Mouse (Mus musculus): ENCODE measurements around the gene Bcdin3d.

The Bcdin3d gene

GRCm38 (mm10) chr15:99474576-99474926 is at the start of gene Bcdin3d:
Gene Bcdin3d (minus strand): TSS chr15:99474730.
- DNase-seq (ENCODE audit: low read depth, low spot score), result peak; percentile 77

- no peak for DNase-seq (ENCODE audit: low read depth, low spot score)
These were observed 45.8 kb upstream of the Bcdin3d start for GRCm38 (mm10) chr15:99520306-99520705.

- no peak for DNase-seq (ENCODE audit: low read depth, low spot score)
These were observed 45.1 kb upstream of the Bcdin3d start for GRCm38 (mm10) chr15:99519626-99520025.

DNA sequence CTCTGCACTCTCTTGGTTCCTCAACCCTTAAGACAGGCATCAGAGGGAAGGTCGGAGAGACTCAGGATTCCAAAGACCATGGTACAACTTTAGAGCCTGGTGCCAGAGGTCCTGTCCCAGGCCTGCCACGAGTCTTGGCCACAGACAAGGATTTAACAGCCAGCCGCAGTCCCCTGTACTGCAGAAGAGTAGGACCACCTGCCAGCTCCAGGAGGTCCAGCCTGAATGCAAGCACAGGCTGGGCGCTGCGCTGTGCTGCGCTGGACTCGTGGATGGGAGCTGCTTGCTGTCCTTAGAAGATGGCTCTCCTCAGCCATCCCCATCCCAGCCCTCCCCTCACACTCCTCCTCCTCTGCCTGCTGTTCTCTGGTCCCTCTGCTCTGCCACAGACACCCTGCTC is 43.2 kb upstream of the Bcdin3d start:
- no peak for DNase-seq (ENCODE audit: low read depth, low spot score)

DNA sequence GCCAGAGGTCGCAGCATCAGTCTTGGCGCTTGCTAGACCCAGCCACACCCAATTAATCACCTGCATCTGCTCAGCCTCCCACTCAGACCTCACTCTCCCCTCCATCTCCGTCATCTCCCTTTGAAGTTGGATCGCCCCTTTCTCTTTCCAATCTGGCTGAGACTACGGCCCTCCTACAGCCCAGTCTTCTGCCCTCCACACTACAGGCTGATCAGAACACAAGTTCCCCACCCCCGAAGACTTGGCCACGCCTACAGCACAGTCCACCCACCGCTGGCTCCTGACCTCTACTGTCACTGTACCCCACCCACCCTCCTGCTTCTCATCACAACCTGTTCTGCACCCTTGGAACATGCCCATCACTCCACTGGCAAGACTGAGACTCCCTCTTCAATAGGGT is 42.2 kb upstream of the Bcdin3d start:
- no peak for DNase-seq (ENCODE audit: low read depth, low spot score)

- DNase-seq (ENCODE audit: low read depth, low spot score), result no peak
These were observed 37.4 kb upstream of the Bcdin3d start for GRCm38 (mm10) chr15:99511797-99512525.

DNA sequence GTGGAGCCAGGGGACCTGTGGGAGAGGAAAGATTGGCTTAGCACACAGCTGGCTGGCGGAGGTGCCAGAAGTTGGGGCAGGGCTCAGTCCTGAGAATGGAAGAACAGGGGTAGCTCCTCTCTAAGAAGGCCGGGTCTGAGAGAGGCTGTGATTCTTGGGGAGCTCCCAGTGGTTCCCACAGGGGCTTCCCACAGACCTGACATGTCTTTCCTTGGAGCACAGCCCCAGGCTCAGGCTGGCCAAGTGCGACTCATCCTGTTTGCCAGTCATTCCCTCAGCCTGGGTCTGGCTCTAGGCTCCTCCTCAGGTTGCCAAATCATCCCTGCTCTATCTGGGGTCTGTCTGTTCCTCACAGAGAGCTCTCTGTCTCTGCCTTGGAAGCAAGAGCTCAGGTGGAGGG is 36.1 kb upstream of the Bcdin3d start:
- no peak for DNase-seq (ENCODE audit: low read depth, low spot score)

GRCm38 (mm10) chr15:99509840-99510239 is 35.3 kb upstream of the Bcdin3d start:
- no peak for DNase-seq (ENCODE audit: low read depth, low spot score)

DNA sequence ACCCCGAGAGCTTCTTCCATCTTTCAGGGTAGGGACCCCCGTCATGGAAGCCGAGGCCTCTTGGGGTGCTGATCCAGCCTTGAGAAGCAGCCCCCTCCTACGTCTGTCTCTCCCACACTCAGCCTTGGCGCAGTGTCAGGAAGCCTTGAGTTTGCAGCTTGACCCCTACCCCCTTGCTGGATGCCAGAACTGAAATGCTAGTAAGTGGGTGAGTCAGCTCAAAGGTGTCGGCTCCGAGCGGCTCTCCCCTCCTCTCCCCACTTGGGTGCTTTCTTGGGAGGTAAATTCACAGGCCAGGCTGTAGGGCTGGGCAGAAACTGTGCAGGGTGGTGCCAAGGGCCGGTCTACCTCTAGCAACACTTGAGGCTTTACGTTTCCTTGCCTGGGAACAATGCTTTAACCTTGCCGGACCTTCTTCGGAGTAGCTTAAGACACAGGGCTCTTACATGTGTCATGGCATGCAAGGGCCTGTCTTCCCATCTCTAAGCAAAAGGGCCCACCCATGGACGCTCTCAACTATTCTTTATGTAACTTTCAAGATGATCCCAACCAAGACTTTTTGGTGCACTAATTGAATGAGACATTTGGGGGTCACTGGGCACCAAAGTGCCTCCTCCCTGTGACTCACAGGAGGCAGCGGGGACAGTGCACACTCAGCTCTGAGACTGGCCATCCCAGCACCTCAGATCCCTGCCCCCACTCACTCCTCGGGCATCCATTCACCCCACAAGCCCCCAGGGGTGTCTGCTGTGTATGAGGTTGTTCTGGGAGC is 31.0 kb upstream of the Bcdin3d start:
- DNase-seq (ENCODE audit: low read depth, low spot score), result no peak

GRCm38 (mm10) chr15:99503256-99503655 is 28.7 kb upstream of the Bcdin3d start:
- DNase-seq (ENCODE audit: low read depth, low spot score), result no peak

GRCm38 (mm10) chr15:99502311-99502831 is 27.8 kb upstream of the Bcdin3d start:
- DNase-seq (ENCODE audit: low read depth, low spot score), result no peak

DNA sequence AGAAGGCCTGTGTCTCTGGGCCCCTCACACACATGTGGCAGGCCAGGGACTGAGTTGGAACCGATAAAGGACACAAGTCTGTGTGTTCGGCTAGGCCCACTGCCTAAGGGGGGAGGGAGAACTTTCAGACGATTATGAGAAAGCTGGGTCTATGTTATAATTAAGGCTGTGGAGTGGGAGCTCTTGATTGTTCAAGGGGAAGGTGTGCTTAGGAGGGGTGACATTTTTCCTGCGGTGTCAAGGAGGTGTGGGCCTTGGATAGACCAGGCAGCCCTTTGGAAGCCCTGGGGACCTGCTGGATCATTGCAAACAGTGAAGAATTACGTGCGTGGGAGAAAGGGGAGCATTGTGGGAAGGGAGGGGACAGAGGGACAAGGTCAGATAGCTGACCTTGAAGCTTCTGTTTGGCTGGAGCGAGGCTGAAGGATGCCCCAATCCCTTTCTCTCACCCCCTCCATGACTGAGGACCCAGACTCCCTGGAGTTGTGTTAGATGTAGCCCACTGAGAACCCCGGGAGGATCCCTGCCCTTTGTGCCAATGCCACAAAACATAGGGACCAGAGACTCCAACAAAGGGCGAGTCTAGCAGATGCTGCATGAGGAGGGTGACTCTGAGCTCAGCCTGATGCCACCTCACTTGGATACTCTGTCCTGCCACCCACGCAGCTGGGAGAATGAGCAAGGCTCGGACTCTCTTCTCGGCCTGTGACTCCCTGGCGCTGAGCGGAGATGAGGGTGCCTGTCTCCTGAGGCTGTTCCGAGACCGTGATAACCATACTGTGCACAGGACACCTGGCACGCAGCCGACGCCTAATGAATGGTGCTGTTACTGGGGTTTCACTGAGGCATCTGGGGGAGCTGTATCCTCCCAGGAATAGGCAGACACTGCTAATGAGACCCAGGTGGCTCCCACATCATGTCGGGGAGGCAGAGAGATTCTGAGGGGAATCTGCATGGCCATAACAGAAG is 27.0 kb upstream of the Bcdin3d start:
- DNase-seq (ENCODE audit: low read depth, low spot score), result no peak

DNA sequence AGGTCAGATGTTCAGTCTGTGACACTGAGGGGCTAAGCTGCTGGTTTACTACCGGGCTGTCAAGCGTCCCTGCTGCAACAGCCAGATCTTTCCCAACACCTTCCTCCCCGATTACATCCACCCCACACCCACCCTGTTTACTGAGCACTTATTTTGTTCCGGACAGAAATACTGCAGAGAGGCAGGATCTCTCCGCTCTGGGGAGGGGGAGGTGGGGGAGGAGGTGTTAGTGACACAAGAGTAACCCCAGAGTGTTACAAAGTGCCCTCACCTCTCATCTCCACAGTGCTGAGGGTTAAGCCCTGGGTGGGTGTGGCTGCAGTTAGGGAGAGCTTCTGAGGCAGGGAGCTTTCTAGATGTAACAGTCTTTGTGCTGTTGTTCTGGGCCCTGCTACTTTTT is 25.8 kb upstream of the Bcdin3d start:
- no peak for DNase-seq (ENCODE audit: low read depth, low spot score)

DNA sequence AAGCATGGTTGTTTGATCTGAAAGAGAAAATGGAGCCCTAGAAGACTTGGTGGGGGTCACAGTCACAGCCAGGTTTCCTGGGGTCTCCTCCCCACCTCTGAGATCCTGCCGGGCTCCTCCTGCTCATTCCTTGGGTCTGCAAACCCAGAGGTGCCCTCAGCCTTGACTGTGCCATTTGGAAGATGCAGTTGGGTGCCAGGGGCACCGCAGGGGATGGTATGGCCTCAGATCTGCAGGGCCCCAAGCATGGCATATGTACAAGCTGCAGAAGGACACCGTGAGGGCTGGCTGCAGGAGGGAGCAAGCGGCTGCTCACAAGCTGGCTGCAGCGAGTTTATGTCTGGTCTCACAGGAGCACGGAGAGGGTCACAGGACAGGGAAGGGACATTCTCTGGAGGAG is 25.2 kb upstream of the Bcdin3d start:
- DNase-seq (ENCODE audit: low read depth, low spot score), result no peak

- DNase-seq (ENCODE audit: low read depth, low spot score), result no peak
These were observed 24.3 kb upstream of the Bcdin3d start for GRCm38 (mm10) chr15:99498781-99499180.

- no peak for DNase-seq (ENCODE audit: low read depth, low spot score)
These were observed 23.8 kb upstream of the Bcdin3d start for GRCm38 (mm10) chr15:99498356-99498755.

- DNase-seq (ENCODE audit: low read depth, low spot score), result no peak
These were observed 23.2 kb upstream of the Bcdin3d start for GRCm38 (mm10) chr15:99497527-99498242.

DNA sequence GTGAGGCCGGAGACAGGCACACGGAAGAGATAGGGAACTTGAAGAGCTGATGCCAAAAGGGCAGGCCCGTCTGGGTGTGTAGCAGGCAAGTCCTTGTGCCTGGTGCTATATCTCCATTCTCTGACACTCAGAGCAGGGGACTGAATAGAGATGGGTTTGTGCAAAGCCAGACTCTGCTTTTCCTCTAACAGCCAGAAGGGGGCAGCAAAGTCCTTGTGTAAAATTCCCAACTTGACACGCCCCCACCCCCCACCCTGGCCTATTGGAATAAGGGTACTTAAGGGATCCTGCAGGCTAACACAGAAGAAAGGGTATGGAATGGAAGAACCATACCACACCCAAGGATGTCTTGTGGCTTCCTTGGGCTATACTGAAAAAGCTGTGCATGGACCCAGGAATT is 22.5 kb upstream of the Bcdin3d start:
- peak; percentile 67 for DNase-seq (ENCODE audit: low read depth, low spot score)

GRCm38 (mm10) chr15:99484745-99485144 is 10.2 kb upstream of the Bcdin3d start:
- no peak for DNase-seq (ENCODE audit: low read depth, low spot score)

- DNase-seq (ENCODE audit: low read depth, low spot score), result no peak
These were observed 1.3 kb upstream of the Bcdin3d start for GRCm38 (mm10) chr15:99475814-99476213.
